Mouse (Mus musculus): ENCODE results near the gene Slc16a2. TPM values are rescaled to one million over a fixed set of nuclear protein-coding genes. Genes with fewer than 3 reads are reported as not detected.

Slc16a2 gene
- polyA plus RNA-seq, 2 experiments, result 4.2 to 7.5 TPM

GRCm38 (mm10) chrX:103694787-103695164, 127.0 kb downstream of the Slc16a2 start:
- ATAC-seq (ENCODE audit: insufficient read depth), result 0 out of 2 replicates have a peak, but pooled peaks have one; percentile 27
- WGBS (ENCODE audit: insufficient replicate concordance), result 13% methylated on average over 14 of the region's 17 CpGs
- no peak for TF ChIP-seq EP300 (IDR thresholded peaks at IDR 0.05; ENCODE audit: low read depth)
- no peak for TF ChIP-seq CTCF (IDR thresholded peaks at IDR 0.05; ENCODE audit: low read depth)
- H3K4me2 ChIP-seq (ENCODE audit: low read depth), result peak overlapping the region; percentile 61
- peaks cover 9% of the 10 kb centered on the region for H3K27me3 ChIP-seq (ENCODE audit: control insufficient read depth, insufficient read depth, low read length)
- peak overlapping the region; percentile 39 to 42 for H3K4me3 ChIP-seq (ENCODE audit: insufficient read depth in 1 of 2, low read depth in 2 of 2, low read length in 2 of 2)
- no peaks in the 10 kb centered on the region for H3K4me1 ChIP-seq (replicated peaks; ENCODE audit: control insufficient read depth in 2 of 2, insufficient read depth in 2 of 2, low read length in 1 of 2)
- DNase-seq (ENCODE audit: low read depth in 3 of 3, low spot score in 3 of 3), result no peak
- no peak overlapping the region for H3K9ac ChIP-seq (replicated peaks)
- no peaks in the 10 kb centered on the region for H3K36me3 ChIP-seq (replicated peaks; ENCODE audit: control insufficient read depth, insufficient read depth, low read depth)
- no peak overlapping the region for H3K27ac ChIP-seq
- H3K9me3 ChIP-seq (ENCODE audit: control insufficient read depth, low read length), result no peaks in the 10 kb centered on the region

- no peak for TF ChIP-seq EP300 (IDR thresholded peaks at IDR 0.05; ENCODE audit: low read depth)
- no peak for TF ChIP-seq CTCF (IDR thresholded peaks at IDR 0.05; ENCODE audit: low read depth)
- 46% methylated on average over 10 of the region's 10 CpGs for WGBS (ENCODE audit: insufficient replicate concordance)
- Histone ChIP-seq H3K4me1 (replicated peaks; ENCODE audit: control insufficient read depth in 2 of 2, insufficient read depth in 2 of 2, low read length in 1 of 2) (no peaks in the 10 kb centered on the region), H3K9me3 (ENCODE audit: control insufficient read depth, low read length) (no peaks in the 10 kb centered on the region), H3K4me3 (ENCODE audit: insufficient read depth in 1 of 2, low read depth in 2 of 2, low read length in 2 of 2) (no peak overlapping the region), H3K9ac (replicated peaks) (no peak overlapping the region), H3K36me3 (replicated peaks; ENCODE audit: control insufficient read depth, insufficient read depth, low read depth) (no peaks in the 10 kb centered on the region), H3K27me3 (ENCODE audit: control insufficient read depth, insufficient read depth, low read length) (peaks cover 9% of the 10 kb centered on the region), H3K27ac (no peak overlapping the region), H3K4me2 (ENCODE audit: low read depth) (peak overlapping the region; percentile 61)
- DNase-seq (ENCODE audit: low read depth in 3 of 3, low spot score in 3 of 3), result no peak
- no peak for ATAC-seq (ENCODE audit: insufficient read depth)
These were observed 127.4 kb downstream of the Slc16a2 start for GRCm38 (mm10) chrX:103694381-103694780.

GRCm38 (mm10) chrX:103692916-103693315, 128.9 kb downstream of the Slc16a2 start:
- no peak for DNase-seq (ENCODE audit: low read depth in 3 of 3, low spot score in 3 of 3)
- WGBS (ENCODE audit: insufficient replicate concordance), result 74% methylated on average over 5 of the region's 5 CpGs
- no peaks in the 10 kb centered on the region for H3K36me3 ChIP-seq (replicated peaks; ENCODE audit: control insufficient read depth, insufficient read depth, low read depth)
- H3K9me3 ChIP-seq (ENCODE audit: control insufficient read depth, low read length), result no peaks in the 10 kb centered on the region
- H3K27me3 ChIP-seq (ENCODE audit: control insufficient read depth, insufficient read depth, low read length), result peaks cover 9% of the 10 kb centered on the region
- ATAC-seq (ENCODE audit: insufficient read depth), result no peak
- no peaks in the 10 kb centered on the region for H3K4me1 ChIP-seq (replicated peaks; ENCODE audit: control insufficient read depth in 2 of 2, insufficient read depth in 2 of 2, low read length in 1 of 2)
- H3K4me2 ChIP-seq (ENCODE audit: low read depth), result no peak overlapping the region
- no peak overlapping the region for H3K9ac ChIP-seq (replicated peaks)
- no peak overlapping the region for H3K4me3 ChIP-seq (ENCODE audit: insufficient read depth in 1 of 2, low read depth in 2 of 2, low read length in 2 of 2)
- H3K27ac ChIP-seq, result no peak overlapping the region
- TF ChIP-seq EP300 (IDR thresholded peaks at IDR 0.05; ENCODE audit: low read depth) (no peak), CTCF (IDR thresholded peaks at IDR 0.05; ENCODE audit: low read depth) (no peak)

- WGBS (ENCODE audit: insufficient replicate concordance), result 53% methylated on average over 2 of the region's 2 CpGs
- H3K27me3 ChIP-seq (ENCODE audit: control insufficient read depth, insufficient read depth, low read length), result no peaks in the 10 kb centered on the region; the same call in 1 of the 2 replicates
- H3K9me3 ChIP-seq (ENCODE audit: control insufficient read depth, low read length), result no peaks in the 10 kb centered on the region
- DNase-seq (ENCODE audit: low read depth in 3 of 3, low spot score in 3 of 3) (no peak), ATAC-seq (ENCODE audit: insufficient read depth) (no peak)
- no peaks in the 10 kb centered on the region for H3K36me3 ChIP-seq (replicated peaks; ENCODE audit: control insufficient read depth, insufficient read depth, low read depth)
- no peaks in the 10 kb centered on the region for H3K4me1 ChIP-seq (replicated peaks; ENCODE audit: control insufficient read depth in 2 of 2, insufficient read depth in 2 of 2, low read length in 1 of 2)
- H3K4me3 ChIP-seq (ENCODE audit: insufficient read depth in 1 of 2, low read depth in 2 of 2, low read length in 2 of 2), result no peak overlapping the region
- TF ChIP-seq EP300 (IDR thresholded peaks at IDR 0.05; ENCODE audit: low read depth) (no peak), CTCF (IDR thresholded peaks at IDR 0.05; ENCODE audit: low read depth) (no peak)
- no peak overlapping the region for H3K27ac ChIP-seq
- no peak overlapping the region for H3K9ac ChIP-seq (replicated peaks)
- no peak overlapping the region for H3K4me2 ChIP-seq (ENCODE audit: low read depth)
These were observed 133.2 kb downstream of the Slc16a2 start for GRCm38 (mm10) chrX:103688551-103688950.

- no peaks in the 10 kb centered on the region for H3K9me3 ChIP-seq (ENCODE audit: control insufficient read depth, low read length)
- TF ChIP-seq CTCF (IDR thresholded peaks at IDR 0.05; ENCODE audit: low read depth) (peak; percentile 5; the same call in 1 of the 2 replicates), EP300 (IDR thresholded peaks at IDR 0.05; ENCODE audit: low read depth) (no peak)
- H3K4me1 ChIP-seq (replicated peaks; ENCODE audit: control insufficient read depth in 2 of 2, insufficient read depth in 2 of 2, low read length in 1 of 2), result no peaks in the 10 kb centered on the region
- no peak overlapping the region for H3K9ac ChIP-seq (replicated peaks)
- no peak overlapping the region for H3K4me2 ChIP-seq (ENCODE audit: low read depth)
- 19% methylated on average over 2 of the region's 2 CpGs for WGBS (ENCODE audit: insufficient replicate concordance)
- ATAC-seq (ENCODE audit: insufficient read depth), result no peak
- H3K4me3 ChIP-seq (ENCODE audit: insufficient read depth in 1 of 2, low read depth in 2 of 2, low read length in 2 of 2), result no peak overlapping the region
- no peak overlapping the region for H3K27ac ChIP-seq
- no peaks in the 10 kb centered on the region; the same call in 1 of the 2 replicates for H3K27me3 ChIP-seq (ENCODE audit: control insufficient read depth, insufficient read depth, low read length)
- H3K36me3 ChIP-seq (replicated peaks; ENCODE audit: control insufficient read depth, insufficient read depth, low read depth), result no peaks in the 10 kb centered on the region
- no peak for DNase-seq (ENCODE audit: low read depth in 3 of 3, low spot score in 3 of 3)
These were observed 147.1 kb downstream of the Slc16a2 start for GRCm38 (mm10) chrX:103674674-103675073.

All from liver, embryonic 14.5 days (tissue).